Mouse (Mus musculus) limb, embryonic 13.5 days (tissue): Measurements from ENCODE around the gene Stab1. TPM values are rescaled to one million over a fixed set of nuclear protein-coding genes. Genes with fewer than 3 reads are reported as not detected.

ENCODE experiments used
- ATAC-seq: fragments of 200-750 bp; cut with Nextera tagmentation; 2 replicates; pipeline ENCODE4 v1.8.0; 2017; ENCODE audit warnings: low read depth, moderate number of reproducible peaks, moderate TSS enrichment; ENCODE audit not compliant: low FRiP score
- H3K27ac ChIP-seq: fragments of 300-500 bp; sonication (generic); 2 replicates; pipeline ENCODE4 v1.5.1; 2015; ENCODE audit warnings: inconsistent platforms, mild to moderate bottlenecking, moderate library complexity
- H3K27me3 ChIP-seq: fragments of 300-500 bp; sonication (generic); 2 replicates; pipeline ENCODE4 v1.6.1; 2015; ENCODE audit warnings: mild to moderate bottlenecking, inconsistent platforms
- H3K36me3 ChIP-seq: fragments of 300-500 bp; sonication (generic); 2 replicates; pipeline ENCODE4 v1.6.1; 2015; ENCODE audit warnings: inconsistent platforms, mild to moderate bottlenecking, moderate library complexity
- H3K4me1 ChIP-seq: fragments of 300-500 bp; sonication (generic); 2 replicates; pipeline ENCODE4 v1.6.1; 2015; ENCODE audit warnings: inconsistent platforms
- H3K4me2 ChIP-seq: fragments of 300-500 bp; sonication (generic); replicated peaks from 2 replicates; pipeline ENCODE4 v1.6.1; 2015; ENCODE audit warnings: inconsistent platforms, mild to moderate bottlenecking, moderate library complexity
- H3K4me3 ChIP-seq: fragments of 300-500 bp; sonication (generic); 2 replicates; pipeline ENCODE4 v1.5.1; 2015; ENCODE audit warnings: moderate library complexity, mild to moderate bottlenecking, inconsistent platforms
- H3K9ac ChIP-seq: fragments of 300-500 bp; sonication (generic); 2 replicates; pipeline ENCODE4 v1.6.1; 2015; ENCODE audit warnings: mild to moderate bottlenecking, inconsistent platforms
- H3K9me3 ChIP-seq: fragments of 300-500 bp; sonication (generic); 2 replicates; pipeline ENCODE4 v1.6.1; 2016; ENCODE audit warnings: inconsistent platforms
- WGBS: fragments of 180-500 bp; shearing (Covaris S2); methylation state at CpG from one replicate; pipeline ENCODE4 v1.1.7; 2015; 5-methylcytosine and 5-hydroxymethylcytosine counted together
- polyA plus RNA-seq: library from polyadenylated mRNA; unstranded; fragments of >200 nt; fragmentation: Nextera tagmentation; extraction: Ambion mirVana; gene quantifications from 2 replicates; pipeline ENCODE4 v1.2.1, GENCODE M21; 2015

The Stab1 gene
- polyA plus RNA-seq, 1 experiment from 2014 or later, result 29.4 TPM

DNA sequence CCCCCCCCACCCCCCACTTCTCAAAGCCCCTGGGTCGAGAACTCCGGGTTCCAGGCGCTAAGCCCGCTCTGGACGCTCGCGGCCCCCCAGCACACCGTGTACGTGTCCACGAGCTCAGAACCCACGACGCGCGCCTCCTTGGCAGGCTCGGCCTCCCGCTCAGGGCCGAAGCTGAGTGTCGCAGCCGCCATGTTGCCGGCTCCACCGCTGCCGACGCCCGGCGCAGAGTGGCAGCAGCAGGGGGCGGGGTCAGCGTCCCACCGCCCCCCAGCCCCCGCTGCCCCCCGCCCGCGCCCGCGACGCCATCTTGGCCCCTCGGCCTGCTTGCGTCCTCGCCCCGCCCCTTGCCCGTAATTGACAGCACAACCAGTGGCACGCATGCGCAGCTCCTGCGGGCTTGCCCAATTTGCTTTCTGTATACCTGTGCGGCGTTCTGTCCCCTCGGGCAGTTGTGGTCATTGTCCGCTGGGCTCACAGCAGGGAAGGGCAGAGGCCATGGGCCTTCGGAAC lies 38.1 kb upstream of the Stab1 start:
- H3K27me3 ChIP-seq, result no peaks in the 10 kb centered on the region
- H3K36me3 ChIP-seq, result peaks cover 35% of the 10 kb centered on the region
- peaks cover 22% of the 10 kb centered on the region for H3K4me1 ChIP-seq
- H3K27ac ChIP-seq, result peak overlapping the region; percentile 93
- H3K4me3 ChIP-seq, result peak overlapping the region; percentile 78
- peak; percentile 69 for ATAC-seq
- peak overlapping the region; percentile 95 for H3K9ac ChIP-seq
- peak overlapping the region; percentile 93 for H3K4me2 ChIP-seq
- no peaks in the 10 kb centered on the region for H3K9me3 ChIP-seq
- WGBS, result 1% methylated on average over 34 of the region's 48 CpGs

DNA sequence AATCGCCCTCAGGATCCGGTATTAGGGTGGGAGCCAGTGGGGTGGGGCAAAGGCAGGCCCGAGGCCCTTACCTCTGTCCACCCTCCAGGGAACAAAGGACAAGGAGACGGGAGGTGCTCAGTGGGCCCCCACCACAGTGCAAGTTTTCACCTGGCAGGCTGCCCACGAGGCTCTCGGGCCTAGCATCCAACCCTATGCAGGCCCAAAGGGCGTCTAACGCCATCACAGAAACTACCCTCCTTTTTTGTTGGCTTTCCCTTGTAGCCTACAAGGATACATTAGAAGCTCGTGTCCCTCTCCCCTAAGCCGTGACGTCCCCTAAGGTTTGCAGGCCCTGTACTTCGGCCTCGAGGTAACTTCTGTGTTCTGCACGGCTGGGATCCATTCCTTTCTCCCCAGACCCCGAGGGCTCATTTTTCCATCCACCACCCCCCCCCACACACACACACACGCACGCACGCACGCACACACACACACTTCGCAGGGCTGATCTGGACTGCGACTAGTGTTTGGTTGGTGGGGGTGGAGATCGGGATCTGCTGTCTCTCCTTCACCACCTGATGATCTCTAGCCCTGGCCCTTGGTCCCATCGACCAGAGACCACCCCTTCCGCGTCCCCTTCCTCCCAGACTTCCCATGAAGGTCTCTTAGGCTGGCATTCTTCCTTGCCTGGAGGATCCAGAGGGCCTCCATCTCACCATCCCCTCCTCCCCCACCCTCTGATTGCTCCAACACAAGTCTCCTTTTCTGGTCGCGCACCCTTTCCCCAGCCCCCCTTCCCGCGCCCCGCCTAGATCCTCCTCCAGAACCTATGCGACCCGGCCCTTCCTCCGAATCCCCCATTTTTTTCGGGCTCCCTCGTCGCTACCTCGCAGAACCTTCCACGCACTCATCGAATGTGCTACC lies 37.4 kb upstream of the Stab1 start:
- WGBS, result under 1% methylated on average over 39 of the region's 39 CpGs
- Histone ChIP-seq H3K9me3 (no peaks in the 10 kb centered on the region), H3K27ac (peak overlapping the region; percentile 93), H3K27me3 (no peaks in the 10 kb centered on the region), H3K36me3 (peaks cover 41% of the 10 kb centered on the region), H3K4me3 (peak overlapping the region; percentile 78), H3K9ac (peak overlapping the region; percentile 95), H3K4me1 (peaks cover 25% of the 10 kb centered on the region), H3K4me2 (peak overlapping the region; percentile 93)
- ATAC-seq, result peak; percentile 64

DNA sequence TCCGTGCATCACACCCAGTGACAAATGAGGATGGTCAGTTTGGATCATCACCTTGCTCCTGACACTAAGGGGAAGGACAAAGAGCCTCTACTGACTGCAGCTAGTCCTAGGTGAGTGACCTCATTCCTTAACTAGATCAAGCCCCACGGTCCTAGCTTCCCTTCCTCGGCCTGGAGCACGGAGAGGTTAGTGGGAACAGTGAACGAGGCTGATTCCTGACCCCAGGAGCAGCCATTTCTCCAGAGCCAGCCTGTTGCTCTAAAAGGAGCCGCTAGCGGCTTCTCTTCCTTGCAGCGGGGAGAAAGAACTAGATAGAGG lies 36.8 kb upstream of the Stab1 start:
- no peak for ATAC-seq
- Histone ChIP-seq H3K27me3 (no peaks in the 10 kb centered on the region), H3K9me3 (no peaks in the 10 kb centered on the region), H3K36me3 (peaks cover 47% of the 10 kb centered on the region), H3K9ac (peak overlapping the region; percentile 95), H3K4me3 (peak overlapping the region; percentile 78), H3K4me1 (peaks cover 25% of the 10 kb centered on the region), H3K4me2 (peak overlapping the region; percentile 93), H3K27ac (peak overlapping the region; percentile 93)
- WGBS, result 18% methylated on average over 8 of the region's 8 CpGs

DNA sequence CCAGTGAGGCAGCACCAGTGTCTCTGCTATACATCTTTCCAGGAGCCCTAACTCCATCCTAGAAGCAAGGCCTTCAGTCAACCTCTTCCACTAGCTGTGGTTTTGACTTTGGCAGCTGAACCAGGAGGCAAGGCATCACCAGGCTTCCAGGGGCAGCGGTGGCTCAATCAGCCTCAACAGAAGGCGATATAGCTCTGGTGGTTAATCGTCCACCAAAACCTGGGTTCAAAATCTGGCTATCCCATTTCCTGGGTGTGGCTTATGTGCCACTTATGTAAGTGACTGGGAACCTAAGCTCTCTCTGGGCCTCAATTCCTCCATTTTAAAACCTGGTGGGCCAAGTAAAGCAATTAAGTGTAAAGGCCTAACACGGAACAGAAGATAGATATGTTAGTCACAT lies 36.4 kb upstream of the Stab1 start:
- 68% methylated on average over 4 of the region's 4 CpGs for WGBS
- Histone ChIP-seq H3K4me1 (peaks cover 25% of the 10 kb centered on the region), H3K27me3 (no peaks in the 10 kb centered on the region), H3K9ac (peak overlapping the region; percentile 95), H3K36me3 (peaks cover 51% of the 10 kb centered on the region), H3K9me3 (no peaks in the 10 kb centered on the region), H3K4me2 (peak overlapping the region; percentile 93), H3K27ac (peak overlapping the region; percentile 93; the same call in 1 of the 2 replicates), H3K4me3 (peak overlapping the region; percentile 78)
- no peak for ATAC-seq

DNA sequence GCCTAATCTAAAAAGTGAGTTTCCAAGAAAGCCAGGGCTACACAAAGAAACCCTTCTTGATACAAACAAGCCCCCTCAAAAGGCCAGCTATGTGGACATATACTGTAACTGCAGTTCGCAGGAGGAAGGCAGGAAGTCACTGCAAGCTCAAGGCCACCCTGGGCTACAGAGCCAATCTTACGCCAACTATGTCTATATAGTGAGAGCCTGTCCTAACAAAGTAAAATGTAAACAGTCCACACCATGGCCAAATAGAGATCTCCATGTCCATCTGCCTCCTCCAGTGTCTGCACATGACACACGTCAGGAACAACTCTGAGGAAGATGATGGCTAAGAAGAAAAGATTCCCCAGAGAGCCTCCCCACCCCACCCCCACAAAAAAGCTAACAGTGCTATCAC lies 31.6 kb upstream of the Stab1 start:
- no peak overlapping the region for H3K27ac ChIP-seq
- 84% methylated on average over 3 of the region's 3 CpGs for WGBS

DNA sequence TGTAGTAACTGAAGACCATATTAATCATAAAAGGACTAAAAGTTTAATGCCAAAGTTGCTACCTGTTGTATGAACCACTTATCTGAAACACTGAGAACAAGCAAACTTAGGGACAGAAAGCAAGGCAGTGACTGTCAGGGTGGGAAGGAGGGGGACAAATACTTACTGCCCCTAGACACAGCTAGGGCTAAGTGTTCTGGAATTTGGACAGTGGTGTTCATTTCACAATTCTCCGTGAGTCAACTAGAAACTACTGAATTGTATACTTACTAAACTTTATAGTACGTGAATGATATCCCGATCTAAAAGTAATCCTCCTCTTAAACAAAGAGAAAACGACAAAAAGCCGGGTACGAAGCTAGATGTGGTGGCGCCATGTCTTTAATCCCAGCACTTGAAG lies 31.2 kb upstream of the Stab1 start:
- Histone ChIP-seq H3K27ac (no peak overlapping the region), H3K9me3 (no peaks in the 10 kb centered on the region), H3K4me2 (no peak overlapping the region), H3K27me3 (no peaks in the 10 kb centered on the region), H3K4me3 (no peak overlapping the region), H3K36me3 (peaks cover 95% of the 10 kb centered on the region), H3K9ac (no peak overlapping the region), H3K4me1 (peaks cover 11% of the 10 kb centered on the region)
- no peak for ATAC-seq
- whole genome bisulfite sequencing, result 91% methylated on average over 7 of the region's 7 CpGs

More for the DNA sequence above, 31.6 kb upstream of the Stab1 start:
- Histone ChIP-seq H3K4me1 (peaks cover 16% of the 10 kb centered on the region), H3K4me2 (no peak overlapping the region), H3K9me3 (no peaks in the 10 kb centered on the region), H3K4me3 (no peak overlapping the region), H3K9ac (no peak overlapping the region), H3K36me3 (peaks cover 96% of the 10 kb centered on the region), H3K27me3 (no peaks in the 10 kb centered on the region)
- ATAC-seq, result no peak

DNA sequence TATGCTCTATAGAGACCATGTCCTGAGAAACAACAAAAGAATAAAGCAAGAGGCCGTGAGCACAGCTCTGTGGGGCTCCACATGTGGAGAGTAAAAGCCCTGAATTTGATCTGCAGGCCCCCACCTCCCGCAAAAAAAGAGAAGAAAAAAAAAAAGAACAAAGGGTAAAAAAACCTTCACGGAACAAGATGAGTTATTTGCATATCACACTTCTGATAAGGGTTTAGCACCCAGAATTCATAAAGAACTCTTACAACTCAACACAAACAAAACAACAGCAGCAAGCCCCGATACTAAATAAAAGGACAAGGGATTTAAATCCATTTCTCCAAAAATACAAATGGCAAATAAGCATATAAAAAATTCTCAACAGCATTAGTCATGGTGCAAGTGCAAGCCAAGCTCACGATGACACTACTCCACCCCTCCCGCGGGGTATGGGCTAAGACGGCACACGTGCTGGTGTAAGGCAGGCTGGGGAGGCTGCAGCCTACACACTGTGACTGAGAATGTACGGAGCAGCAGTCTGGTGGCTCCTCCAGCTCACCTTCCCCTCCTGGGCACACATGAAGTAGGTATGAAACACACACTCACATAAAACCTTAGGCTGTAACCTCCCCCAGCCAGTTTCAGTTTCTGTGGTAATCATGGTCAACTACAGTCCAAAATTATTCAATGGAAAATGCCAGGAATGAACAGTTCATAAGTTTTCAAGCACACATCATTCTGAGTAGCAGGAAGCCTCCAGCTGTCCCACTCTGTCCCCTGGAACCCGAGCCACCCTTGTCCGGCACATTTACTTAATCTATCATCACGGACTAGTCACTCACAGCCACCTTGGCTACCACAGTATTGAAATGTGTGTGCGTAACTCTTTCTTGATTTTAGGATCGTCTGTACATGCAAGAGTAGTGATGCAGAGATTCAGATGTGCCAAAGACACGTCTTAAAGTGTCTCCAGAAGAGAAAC lies 29.4 kb upstream of the Stab1 start:
- Histone ChIP-seq H3K27me3 (no peaks in the 10 kb centered on the region), H3K36me3 (peaks cover 95% of the 10 kb centered on the region), H3K4me1 (0 out of 2 replicates have a peak, but pooled peaks cover 3% of the 10 kb centered on the region), H3K4me2 (no peak overlapping the region), H3K9me3 (no peaks in the 10 kb centered on the region), H3K9ac (no peak overlapping the region), H3K4me3 (no peak overlapping the region), H3K27ac (no peak overlapping the region)
- ATAC-seq, result 0 out of 2 replicates have a peak, but pooled peaks have one; percentile 62
- WGBS, result 82% methylated on average over 16 of the region's 16 CpGs

DNA sequence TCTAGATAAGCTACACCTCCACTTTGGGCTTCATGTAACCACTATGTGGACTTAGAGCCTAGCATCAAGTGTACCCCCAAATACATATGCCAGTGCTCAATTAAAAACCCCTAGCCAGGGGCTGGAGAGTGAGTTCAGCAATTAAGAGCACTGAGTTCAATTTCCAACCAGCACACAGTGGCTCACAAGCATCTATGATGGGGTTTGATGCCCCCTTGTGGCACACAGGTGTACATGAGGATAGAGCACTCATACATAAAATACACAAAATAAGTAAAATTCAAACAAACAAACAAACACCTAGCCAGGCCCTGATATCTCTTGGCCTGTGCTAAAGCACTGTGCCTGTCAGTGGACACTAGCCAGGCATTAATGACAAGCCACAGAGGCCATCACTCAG lies 27.5 kb upstream of the Stab1 start:
- Histone ChIP-seq H3K27me3 (no peaks in the 10 kb centered on the region), H3K9me3 (no peaks in the 10 kb centered on the region), H3K4me2 (no peak overlapping the region), H3K4me1 (no peaks in the 10 kb centered on the region), H3K36me3 (peaks cover 95% of the 10 kb centered on the region), H3K9ac (no peak overlapping the region), H3K4me3 (no peak overlapping the region), H3K27ac (no peak overlapping the region)
- no peak for ATAC-seq

DNA sequence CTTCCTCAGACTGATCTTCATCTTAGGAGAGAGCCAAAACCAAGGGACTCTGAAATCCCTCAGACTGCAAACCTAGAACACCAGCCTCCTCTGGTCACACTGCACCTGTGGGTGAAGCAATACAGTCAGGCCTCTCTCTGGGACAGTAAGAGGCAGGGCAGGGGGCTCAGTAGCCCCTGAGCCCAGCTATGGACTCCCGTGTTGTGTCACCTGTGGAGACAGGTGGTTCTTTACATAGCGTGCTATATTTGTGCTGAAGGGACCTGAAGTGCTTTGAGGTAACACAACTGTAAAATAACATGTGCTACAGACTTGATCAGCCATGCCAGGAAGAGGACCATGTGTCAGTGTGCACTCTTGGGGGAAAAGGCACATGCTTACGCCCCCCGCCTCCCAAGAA lies 27.1 kb upstream of the Stab1 start:
- Histone ChIP-seq H3K4me1 (no peaks in the 10 kb centered on the region), H3K27ac (no peak overlapping the region), H3K36me3 (peaks cover 95% of the 10 kb centered on the region), H3K9ac (no peak overlapping the region), H3K4me2 (no peak overlapping the region), H3K4me3 (no peak overlapping the region), H3K9me3 (no peaks in the 10 kb centered on the region), H3K27me3 (no peaks in the 10 kb centered on the region)
- 95% methylated on average over 4 of the region's 4 CpGs for WGBS
- no peak for ATAC-seq

DNA sequence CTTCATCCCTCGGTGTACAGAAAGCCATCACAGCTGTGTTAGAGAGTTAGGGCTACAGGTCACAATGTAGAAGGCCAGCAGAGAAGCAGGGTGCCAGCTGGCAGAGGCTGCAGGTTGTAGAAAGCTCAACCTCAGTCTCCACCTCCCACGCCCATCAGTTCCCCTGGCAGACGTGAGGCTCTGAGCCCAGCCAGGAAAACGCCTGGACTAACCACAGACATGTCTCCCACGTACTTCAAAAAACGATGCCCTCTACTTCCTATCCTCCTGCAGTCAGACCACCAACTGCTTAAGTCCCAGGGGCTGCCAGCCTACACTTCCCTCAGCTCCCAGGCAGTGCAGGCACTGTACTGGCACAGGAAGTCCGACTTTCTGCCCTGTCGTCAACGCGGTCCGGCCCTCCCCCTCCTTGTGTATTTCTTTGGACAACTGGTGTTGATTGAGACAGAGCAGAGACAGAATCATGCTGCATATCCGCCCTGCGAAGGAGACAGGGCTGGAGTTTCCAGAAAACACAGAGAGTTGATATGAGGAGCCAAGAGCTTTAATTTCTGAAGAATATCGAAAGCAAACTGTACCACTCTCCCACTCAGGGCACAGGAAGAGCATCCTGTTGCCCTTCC lies 26.6 kb upstream of the Stab1 start:
- Histone ChIP-seq H3K36me3 (peaks cover 95% of the 10 kb centered on the region), H3K9ac (no peak overlapping the region), H3K9me3 (no peaks in the 10 kb centered on the region), H3K27me3 (no peaks in the 10 kb centered on the region), H3K4me1 (no peaks in the 10 kb centered on the region), H3K4me2 (no peak overlapping the region), H3K4me3 (no peak overlapping the region), H3K27ac (no peak overlapping the region)
- WGBS, result 79% methylated on average over 14 of the region's 14 CpGs
- ATAC-seq, result no peak

DNA sequence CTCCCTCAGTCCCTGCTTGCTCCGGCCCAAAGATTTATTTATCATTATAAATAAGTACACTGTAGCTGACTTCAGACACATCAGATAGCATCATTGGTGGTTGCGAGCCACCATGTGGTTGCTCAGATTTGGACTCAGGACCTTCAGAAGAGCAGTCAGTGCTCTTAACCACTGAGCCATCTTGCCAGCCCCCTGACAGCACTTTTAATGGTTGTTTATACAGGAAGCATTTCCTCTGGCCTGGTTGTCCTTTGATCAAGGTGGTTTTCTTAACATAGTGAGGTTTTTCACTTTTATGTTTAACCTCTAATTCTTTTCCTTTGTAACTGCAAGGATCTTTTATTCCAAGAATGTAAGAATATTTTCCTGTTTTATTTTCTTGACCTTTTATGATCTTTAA lies 26.0 kb upstream of the Stab1 start:
- no peak overlapping the region for H3K4me3 ChIP-seq
- H3K9ac ChIP-seq, result no peak overlapping the region
- H3K4me2 ChIP-seq, result no peak overlapping the region
- no peak for ATAC-seq
- H3K9me3 ChIP-seq, result no peaks in the 10 kb centered on the region
- 94% methylated on average over 2 of the region's 2 CpGs for WGBS
- no peaks in the 10 kb centered on the region for H3K27me3 ChIP-seq
- H3K4me1 ChIP-seq, result no peaks in the 10 kb centered on the region
- peaks cover 95% of the 10 kb centered on the region for H3K36me3 ChIP-seq
- no peak overlapping the region for H3K27ac ChIP-seq
